Mouse (Mus musculus): ENCODE measurements around the gene Tmed6. TPM values are rescaled to one million over a fixed set of nuclear protein-coding genes. Genes with fewer than 3 reads are reported as not detected.

Gene Tmed6
- polyA plus RNA-seq, 1 experiment: not detected

- DNase-seq (ENCODE audit: extremely low spot score in 1 of 2, low spot score in 1 of 2): no peak
Measured at GRCm38 (mm10) chr8:107023479-107023878, 42.0 kb downstream of the Tmed6 start.

GRCm38 (mm10) chr8:107014915-107015314, 50.5 kb downstream of the Tmed6 start:
- DNase-seq (ENCODE audit: extremely low spot score in 1 of 2, low spot score in 1 of 2): no peak

GRCm38 (mm10) chr8:107012666-107013065, 52.8 kb downstream of the Tmed6 start:
- no peak for DNase-seq (ENCODE audit: extremely low spot score in 1 of 2, low spot score in 1 of 2)

Other genes starting within 250 kb of the Tmed6 start
- gene Has3, start 195.4 kb downstream of the Tmed6 start, polyA plus RNA-seq (2012; rRNA removed): 0.78 and 0.90 TPM in 2 replicates
- gene Utp4, start 172.0 kb downstream of the Tmed6 start, polyA plus RNA-seq (2012; rRNA removed): 27.4 and 28.9 TPM in 2 replicates
- gene Sntb2, start 129.9 kb downstream of the Tmed6 start, polyA plus RNA-seq (2012; rRNA removed): 6.0 and 6.8 TPM in 2 replicates
- gene Vps4a, start 34.4 kb downstream of the Tmed6 start, polyA plus RNA-seq (2012; rRNA removed): 92.5 and 98.7 TPM in 2 replicates
- gene Pdf, start 17.0 kb downstream of the Tmed6 start, polyA plus RNA-seq (2012; rRNA removed): 27.3 and 31.7 TPM in 2 replicates
- 34.5 and 35.6 TPM in 2 replicates for gene Cog8, start 9.0 kb downstream of the Tmed6 start, polyA plus RNA-seq (2012; rRNA removed)
- gene Nip7, start 8.8 kb downstream of the Tmed6 start, polyA plus RNA-seq (2012; rRNA removed): 30.2 and 37.5 TPM in 2 replicates
- 33.2 and 34.8 TPM in 2 replicates for gene Terf2, start 30.9 kb upstream of the Tmed6 start, polyA plus RNA-seq (2012; rRNA removed)
- gene Cyb5b, start 85.0 kb upstream of the Tmed6 start, polyA plus RNA-seq (2012; rRNA removed): 108 TPM in 2 replicates
- gene Nfat5, start 227.8 kb upstream of the Tmed6 start, polyA plus RNA-seq (2012; rRNA removed): 39.3 and 39.8 TPM in 2 replicates

Measured in frontal cortex, adult 2 months (tissue).